Comparison of ENCODE assay signal across 9 mouse cellular contexts in the genomic region with DNA sequence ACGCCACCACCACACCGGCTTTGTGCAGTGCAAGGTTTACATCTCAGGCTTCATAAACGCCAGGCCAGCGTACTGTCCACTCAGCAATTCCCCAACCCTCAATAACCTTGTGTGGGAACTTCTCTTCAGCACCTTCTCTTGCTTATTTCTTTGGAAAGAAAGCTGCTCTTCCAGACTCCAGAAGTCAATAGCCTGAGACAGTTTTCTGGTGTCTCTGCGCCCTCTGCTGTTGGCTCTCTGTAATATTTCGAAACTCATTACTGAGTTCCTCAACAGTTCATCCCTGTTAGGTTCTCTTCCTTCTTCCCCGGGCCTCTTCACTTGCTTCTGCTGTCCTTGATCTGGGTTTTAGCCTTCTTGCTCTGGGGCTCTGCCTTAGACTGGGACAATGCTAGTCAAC. TPM values are rescaled to one million over a fixed set of nuclear protein-coding genes. Genes with fewer than 3 reads are reported as not detected.
A peak's percentile ranks its signal among the peaks of the same experiment; 100 is the strongest.
DNase-seq lines count a peak whose midpoint lies in the region; ATAC-seq lines count a peak whose summit lies in the region.
"Had no signal": no experiment of that assay in that cellular context is flagged by ENCODE, and none has a peak within 500 bp of the region (broad histone marks: within the 10 kb centered on the region; RNA-seq: fewer than 3 reads in every experiment).

No protein-coding gene starts in this region.

- ATAC-seq in kidney, embryonic 15.5 days (replicated peaks; ENCODE audit: low FRiP score) = no peak
- peak; percentile 68 for ATAC-seq in hindbrain, embryonic 16.5 days
- 0 out of 2 replicates have a peak, but pooled peaks have one; percentile 48 for ATAC-seq in midbrain, embryonic 16.5 days

- no peak overlapping the region for H3K4me3 ChIP-seq in kidney, embryonic 15.5 days (replicated peaks)
- no peak overlapping the region for H3K4me3 ChIP-seq in hindbrain, embryonic 16.5 days (ENCODE audit: low read length)
- no peak overlapping the region for H3K4me3 ChIP-seq in midbrain, embryonic 16.5 days (ENCODE audit: low read depth, low read length)
- H3K4me3 ChIP-seq: liver, embryonic 13.5 days had no signal

- no peaks in the 10 kb centered on the region for H3K4me1 ChIP-seq in kidney, embryonic 15.5 days
- no peaks in the 10 kb centered on the region for H3K4me1 ChIP-seq in hindbrain, embryonic 16.5 days (ENCODE audit: control insufficient read depth, insufficient read depth, low read depth, low read length)
- no peaks in the 10 kb centered on the region for H3K4me1 ChIP-seq in midbrain, embryonic 16.5 days (ENCODE audit: control insufficient read depth, insufficient read depth, low read length)

- no peak overlapping the region for H3K9ac ChIP-seq in kidney, embryonic 15.5 days
- H3K9ac ChIP-seq in hindbrain, embryonic 16.5 days (ENCODE audit: low read depth, low read length) = no peak overlapping the region
- H3K9ac ChIP-seq in midbrain, embryonic 16.5 days (ENCODE audit: low read depth, low read length) = no peak overlapping the region
- H3K9ac ChIP-seq: liver, embryonic 13.5 days had no signal

- H3K27me3 ChIP-seq in kidney, embryonic 15.5 days = no peaks in the 10 kb centered on the region
- H3K27me3 ChIP-seq in hindbrain, embryonic 16.5 days (replicated peaks; ENCODE audit: control insufficient read depth, insufficient read depth, low read length) = no peaks in the 10 kb centered on the region
- H3K27me3 ChIP-seq in midbrain, embryonic 16.5 days (ENCODE audit: control insufficient read depth, insufficient read depth, low read depth, low read length) = no peaks in the 10 kb centered on the region
- H3K27me3 ChIP-seq: liver, embryonic 13.5 days had no signal

- no peaks in the 10 kb centered on the region for H3K9me3 ChIP-seq in kidney, embryonic 15.5 days (replicated peaks)
- H3K9me3 ChIP-seq in hindbrain, embryonic 16.5 days (ENCODE audit: control insufficient read depth, low read length) = no peaks in the 10 kb centered on the region
- H3K9me3 ChIP-seq in midbrain, embryonic 16.5 days (replicated peaks; ENCODE audit: control insufficient read depth, low read length, poor library complexity, severe bottlenecking) = no peaks in the 10 kb centered on the region
- H3K9me3 ChIP-seq: liver, embryonic 13.5 days had no signal

- H3K4me2 ChIP-seq in kidney, embryonic 15.5 days = no peak overlapping the region
- no peak overlapping the region for H3K4me2 ChIP-seq in hindbrain, embryonic 16.5 days (ENCODE audit: low read length)
- no peak overlapping the region for H3K4me2 ChIP-seq in midbrain, embryonic 16.5 days (ENCODE audit: low read length)
- H3K4me2 ChIP-seq: liver, embryonic 13.5 days had no signal

- intact Hi-C loops in left cerebral cortex, postnatal 14 days (cut with DNase I) = no loop called here

- H3K27ac ChIP-seq in kidney, embryonic 15.5 days = no peak overlapping the region
- no peak overlapping the region for H3K27ac ChIP-seq in hindbrain, embryonic 16.5 days (ENCODE audit: low read depth, low read length)
- H3K27ac ChIP-seq in midbrain, embryonic 16.5 days (ENCODE audit: low read length) = no peak overlapping the region
- H3K27ac ChIP-seq: liver, embryonic 13.5 days had no signal

- H3K36me3 ChIP-seq in kidney, embryonic 15.5 days = no peaks in the 10 kb centered on the region
- H3K36me3 ChIP-seq in hindbrain, embryonic 16.5 days (ENCODE audit: control insufficient read depth, insufficient read depth, low read length) = no peaks in the 10 kb centered on the region
- H3K36me3 ChIP-seq in midbrain, embryonic 16.5 days (ENCODE audit: control insufficient read depth, insufficient read depth, low read length) = no peaks in the 10 kb centered on the region
- H3K36me3 ChIP-seq: liver, embryonic 13.5 days had no signal

- 15% methylated on average over 7 of the region's 7 CpGs for WGBS in kidney, embryonic 15.5 days
- whole genome bisulfite sequencing in hindbrain, embryonic 16.5 days = 21% methylated on average over 7 of the region's 7 CpGs
- WGBS in midbrain, embryonic 16.5 days = 24% methylated on average over 7 of the region's 7 CpGs

- DNase-seq in kidney, adult 11 months = peak; percentile 41
- DNase-seq in T-cell, adult 2 months (ENCODE audit: low spot score) = peak; percentile 37
- peak; percentile 78 for DNase-seq in embryo, embryonic 11 days
- DNase-seq in left cerebral cortex, postnatal 14 days (ENCODE audit: low spot score in 2 of 2) = peak; percentile 58 to 76
- peak; percentile 49 for DNase-seq in telencephalon, adult 2 months (ENCODE audit: low read depth, low spot score)
- DNase-seq: liver, embryonic 13.5 days had no signal

RNA-seq across cellular contexts. Expression of gene Psmb4, which starts 16.0 kb away (rescaled TPM):
- 340 and 342 TPM in 2 replicates for polyA plus RNA-seq in kidney, embryonic 15.5 days (2015; fragmentation: Nextera tagmentation; extraction: Ambion mirVana)
- 358 and 373 TPM in 2 replicates for polyA plus RNA-seq in hindbrain, embryonic 16.5 days (2015; fragmentation: Nextera tagmentation; extraction: Ambion mirVana)
- total RNA-seq in left cerebral cortex, postnatal 14 days (2021) = 100 to 1,000 TPM; 249 to 266 TPM
- 322 and 353 TPM in 2 replicates for polyA plus RNA-seq in midbrain, embryonic 16.5 days (2015; fragmentation: Nextera tagmentation; extraction: Ambion mirVana)

RNA-seq across cellular contexts. Expression of gene Selenbp1, which starts 30.1 kb away (rescaled TPM):
- 60.6 and 62.4 TPM in 2 replicates for polyA plus RNA-seq in kidney, embryonic 15.5 days (2015; fragmentation: Nextera tagmentation; extraction: Ambion mirVana)
- polyA plus RNA-seq in hindbrain, embryonic 16.5 days (2015; fragmentation: Nextera tagmentation; extraction: Ambion mirVana) = 18.1 and 23.5 TPM in 2 replicates
- total RNA-seq in left cerebral cortex, postnatal 14 days (2021) = 1 to 10 TPM; 6.1 to 7.5 TPM
- polyA plus RNA-seq in midbrain, embryonic 16.5 days (2015; fragmentation: Nextera tagmentation; extraction: Ambion mirVana) = 10.8 and 12.4 TPM in 2 replicates

RNA-seq across cellular contexts. Expression of gene Rfx5, which starts 51.1 kb away (rescaled TPM):
- 8.9 and 10.8 TPM in 2 replicates for polyA plus RNA-seq in kidney, embryonic 15.5 days (2015; fragmentation: Nextera tagmentation; extraction: Ambion mirVana)
- 6.1 and 7.1 TPM in 2 replicates for polyA plus RNA-seq in hindbrain, embryonic 16.5 days (2015; fragmentation: Nextera tagmentation; extraction: Ambion mirVana)
- total RNA-seq in left cerebral cortex, postnatal 14 days (2021) = 10 to 100 TPM; 18.5 to 23.1 TPM
- 6.2 and 7.5 TPM in 2 replicates for polyA plus RNA-seq in midbrain, embryonic 16.5 days (2015; fragmentation: Nextera tagmentation; extraction: Ambion mirVana)
